Mouse (Mus musculus) CD4-positive, CD25-positive, alpha-beta regulatory T cell, adult 2 months (primary cell): ENCODE results near the gene Specc1.

Source experiments
- DNase-seq: peaks from one replicate; pipeline ENCODE4 v3.0.0-alpha.2; 2012; ENCODE audit warnings: low read depth, low spot score

Specc1 gene

GRCm38 (mm10) chr11:62247759-62248400, 291.3 kb downstream of the Specc1 start:
- no peak for DNase-seq

- peak; percentile 58 for DNase-seq
These were observed 292.1 kb downstream of the Specc1 start, which contains the start of gene Adora2b for GRCm38 (mm10) chr11:62248401-62249244. Gene Adora2b (plus strand): TSS chr11:62248984.

DNA sequence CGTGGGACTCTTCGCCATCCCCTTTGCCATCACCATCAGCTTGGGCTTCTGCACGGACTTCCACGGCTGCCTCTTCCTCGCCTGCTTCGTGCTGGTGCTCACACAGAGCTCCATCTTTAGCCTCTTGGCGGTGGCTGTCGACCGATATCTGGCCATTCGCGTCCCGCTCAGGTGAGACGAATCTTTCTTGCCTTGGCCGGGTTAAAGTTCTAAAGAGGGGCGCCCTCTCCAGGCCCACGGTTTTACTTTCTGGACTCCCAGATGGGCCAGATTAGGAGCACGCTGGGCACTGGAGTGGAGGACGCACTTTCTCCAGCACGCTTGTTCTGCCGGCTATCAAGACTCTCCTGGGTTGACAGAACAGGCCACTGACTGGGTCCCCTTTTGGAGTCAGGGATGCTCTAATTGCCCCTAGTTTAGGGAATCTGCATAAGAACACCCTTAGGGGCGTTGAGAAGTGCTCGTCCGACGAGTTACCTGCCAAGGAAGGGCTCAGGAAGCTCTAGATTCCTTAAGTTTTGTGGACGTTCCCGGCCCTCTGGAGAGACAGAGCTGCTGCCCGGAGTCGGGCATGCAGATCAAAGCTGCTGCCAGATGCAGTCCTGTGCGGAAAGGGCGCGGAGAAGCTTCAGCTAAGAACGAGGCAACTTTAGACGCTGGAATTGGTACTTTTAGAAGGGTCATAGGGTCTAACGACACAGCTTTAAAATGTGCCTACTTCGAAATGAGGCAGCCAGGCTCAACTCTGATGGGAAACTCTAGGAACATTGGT, 292.9 kb downstream of the Specc1 start:
- peak; percentile 22 for DNase-seq

GRCm38 (mm10) chr11:62251047-62251446, 294.5 kb downstream of the Specc1 start:
- peak; percentile 14 for DNase-seq

GRCm38 (mm10) chr11:62253380-62253779, 296.8 kb downstream of the Specc1 start:
- no peak for DNase-seq

DNA sequence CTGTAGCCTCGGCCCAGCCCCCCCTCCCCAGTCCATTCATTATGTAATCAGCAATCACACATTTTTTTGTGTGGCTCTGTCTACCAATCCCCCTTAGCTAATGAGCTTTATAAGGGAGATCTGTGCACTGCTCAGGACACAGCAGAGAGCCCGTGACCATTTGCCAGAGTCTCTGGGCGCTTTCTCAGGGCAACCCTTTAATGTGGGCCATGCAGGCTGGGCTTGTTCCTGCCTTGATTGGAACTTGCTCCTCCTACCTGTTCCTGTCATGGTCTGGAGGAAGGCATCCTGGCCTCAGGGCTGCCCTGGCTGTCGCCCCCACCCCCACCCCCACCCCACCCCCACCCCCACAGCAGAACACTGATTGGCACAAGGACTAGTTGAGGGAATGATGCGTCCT, 302.7 kb downstream of the Specc1 start:
- no peak for DNase-seq

DNA sequence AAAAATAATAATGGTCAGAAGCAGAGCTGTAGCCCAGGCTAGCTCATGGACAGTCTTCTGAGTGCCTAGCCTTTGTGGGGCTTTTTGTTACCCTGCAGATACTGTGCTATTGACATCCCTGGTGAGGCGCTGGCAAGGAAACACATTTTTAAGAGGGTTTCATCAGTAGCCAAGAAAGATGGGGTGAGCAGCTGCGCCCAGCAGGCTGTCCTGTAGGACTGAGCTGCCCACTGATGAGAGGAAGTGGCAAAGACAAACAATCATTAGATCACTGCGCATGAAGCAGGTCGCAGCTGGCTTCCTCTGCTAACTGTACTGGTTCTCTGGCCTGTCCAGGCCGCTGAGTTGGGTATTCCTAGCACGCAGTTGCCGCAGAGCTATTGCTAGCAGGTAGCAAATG, 307.0 kb downstream of the Specc1 start:
- no peak for DNase-seq

GRCm38 (mm10) chr11:62264018-62264417, 307.5 kb downstream of the Specc1 start:
- no peak for DNase-seq

- no peak for DNase-seq
These were observed 309.1 kb downstream of the Specc1 start for GRCm38 (mm10) chr11:62265642-62266041.

DNA sequence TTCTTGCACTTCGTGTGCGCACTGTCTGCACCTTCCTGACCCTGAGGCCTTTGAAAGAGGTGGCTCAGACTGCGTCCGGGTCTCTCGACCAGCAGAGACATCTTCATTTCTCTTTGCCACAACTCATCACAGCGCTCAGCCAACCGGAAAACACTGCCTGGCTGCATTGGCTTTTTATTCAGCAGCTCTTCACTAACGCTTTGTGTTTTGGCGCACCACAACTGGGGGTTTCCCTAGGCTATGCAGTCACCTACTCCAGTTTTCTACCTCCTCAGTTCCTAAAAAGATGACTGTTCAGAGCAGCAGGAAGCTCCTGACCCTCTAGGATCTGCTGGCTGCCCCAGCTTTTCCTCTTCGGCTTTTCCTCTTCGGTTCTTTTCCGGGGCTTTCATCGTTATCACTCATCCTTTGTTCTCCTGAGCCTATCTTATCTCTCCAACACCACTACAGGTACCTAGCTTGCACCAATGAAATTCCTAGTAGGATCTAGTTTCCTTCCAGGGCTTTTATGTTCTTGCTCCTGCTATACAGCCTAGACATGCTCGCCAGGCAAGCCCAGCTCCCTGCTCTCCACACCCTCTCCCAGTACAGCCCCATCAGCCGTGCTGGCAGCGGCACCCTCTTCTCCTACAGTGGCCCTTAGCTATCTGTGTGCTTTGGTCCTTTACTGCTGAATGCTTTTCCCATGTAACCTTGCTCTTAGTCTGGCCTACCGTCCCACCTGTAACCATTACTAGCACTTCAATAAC, 310.1 kb downstream of the Specc1 start:
- no peak for DNase-seq

DNA sequence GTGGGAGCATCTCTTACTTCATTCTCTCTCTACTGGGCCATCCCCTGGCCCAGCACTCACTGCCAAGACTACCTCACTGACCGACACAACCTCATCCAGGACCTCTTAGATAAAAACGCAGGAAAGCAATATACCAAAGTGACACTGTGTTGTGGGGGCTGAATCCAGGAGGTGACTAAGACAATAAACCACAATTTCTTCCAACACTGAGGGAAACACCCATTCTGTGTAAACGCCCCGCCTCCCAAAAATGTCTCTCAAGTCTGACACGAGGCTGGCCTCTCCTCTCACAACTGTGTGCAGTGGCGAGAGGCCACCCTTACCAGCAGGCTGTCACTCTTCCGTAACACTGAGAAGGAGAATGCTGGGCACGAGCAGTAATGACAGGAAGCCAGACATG, 311.8 kb downstream of the Specc1 start:
- no peak for DNase-seq

GRCm38 (mm10) chr11:62269097-62269496, 312.5 kb downstream of the Specc1 start:
- DNase-seq, result no peak

GRCm38 (mm10) chr11:62270851-62271250, 314.3 kb downstream of the Specc1 start:
- DNase-seq, result no peak
